Mouse (Mus musculus) lung, postnatal 0 days (tissue): ENCODE measurements around the gene Rnf39. TPM values are rescaled to one million over a fixed set of nuclear protein-coding genes. Genes with fewer than 3 reads are reported as not detected.

ENCODE experiments used
- ATAC-seq: fragments of 200-750 bp; cut with Nextera tagmentation; 2 replicates; pipeline ENCODE4 v1.8.0; 2017; ENCODE audit warnings: moderate library complexity
- DNase-seq: peaks from one replicate; pipeline ENCODE4 v3.0.0-alpha.2; 2016; ENCODE audit warnings: low spot score
- H3K27ac ChIP-seq: fragments of 300-500 bp; sonication (generic); 2 replicates; pipeline ENCODE4 v1.5.1; 2014; ENCODE audit warnings: antibody characterized with exemption, mild to moderate bottlenecking, low read length, mixed read lengths
- H3K27me3 ChIP-seq: fragments of 300-500 bp; sonication (generic); replicated peaks from 2 replicates; pipeline ENCODE4 v1.6.1; 2014; ENCODE audit warnings: low read length, mixed read lengths; ENCODE audit not compliant: insufficient read depth
- H3K36me3 ChIP-seq: fragments of 300-500 bp; sonication (generic); 2 replicates; pipeline ENCODE4 v1.6.1; 2014; ENCODE audit warnings: low read length, mixed read lengths; ENCODE audit not compliant: insufficient read depth
- H3K4me1 ChIP-seq: fragments of 300-500 bp; sonication (generic); 2 replicates; pipeline ENCODE4 v1.6.1; 2014; ENCODE audit warnings: antibody characterized with exemption, low read depth, low read length, mixed read lengths; ENCODE audit not compliant: insufficient read depth
- H3K4me2 ChIP-seq: fragments of 300-500 bp; sonication (generic); replicated peaks from 2 replicates; pipeline ENCODE4 v1.6.1; 2014; ENCODE audit warnings: low read depth, mild to moderate bottlenecking, low read length, moderate library complexity, mixed read lengths
- H3K4me3 ChIP-seq: fragments of 300-500 bp; sonication (generic); 2 replicates; pipeline ENCODE4 v1.5.1; 2014; ENCODE audit warnings: low read depth, low read length
- H3K9ac ChIP-seq: fragments of 300-500 bp; sonication (generic); replicated peaks from 2 replicates; pipeline ENCODE4 v1.6.1; 2014; ENCODE audit warnings: low read depth, mild to moderate bottlenecking
- H3K9me3 ChIP-seq: fragments of 300-500 bp; sonication (generic); 2 replicates; pipeline ENCODE4 v1.6.1; 2016; ENCODE audit warnings: low read length, mixed read lengths
- CTCF ChIP-seq: IDR thresholded peaks from 2 replicates; pipeline ENCODE4 v1.5.1; 2016; ENCODE audit warnings: antibody characterized with exemption, mild to moderate bottlenecking
- EP300 ChIP-seq: IDR thresholded peaks from 2 replicates; pipeline ENCODE4 v1.6.1; 2016; ENCODE audit warnings: antibody characterized with exemption, mild to moderate bottlenecking, control low read depth
- WGBS: fragments of 180-500 bp; shearing (Covaris S2); extraction: QIAGEN DNeasy Blood & Tissue Kit; methylation state at CpG from one replicate; pipeline ENCODE4 v1.1.7; 2014; 5-methylcytosine and 5-hydroxymethylcytosine counted together
- polyA plus RNA-seq: library from polyadenylated mRNA; unstranded; fragments of >200 nt; fragmentation: Nextera tagmentation; extraction: Ambion mirVana; gene quantifications from 2 replicates; pipeline ENCODE4 v1.2.1, GENCODE M21; 2015

Gene Rnf39
- polyA plus RNA-seq, 1 experiment from 2014 or later = 13.5 TPM

DNA sequence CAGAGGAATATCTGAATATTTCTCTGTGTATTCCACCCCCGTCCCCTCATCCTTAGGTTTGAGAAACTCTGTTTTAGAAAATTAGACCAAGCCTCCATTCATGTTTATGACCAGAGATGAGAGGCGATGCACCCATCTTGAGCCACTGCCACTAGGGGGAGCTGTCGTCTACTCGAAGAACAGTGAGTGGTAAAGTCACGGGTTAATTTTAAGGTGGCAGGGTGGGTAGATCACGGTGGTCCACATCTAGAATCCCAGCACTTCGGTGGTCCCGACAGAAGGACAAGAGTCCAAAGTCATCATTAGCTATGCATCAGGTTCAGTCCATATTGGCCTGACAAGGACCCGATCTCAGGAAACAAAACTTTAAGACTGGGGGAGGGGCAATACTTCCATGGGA is 27.6 kb upstream of the Rnf39 start:
- Histone ChIP-seq H3K27me3 (no peaks in the 10 kb centered on the region), H3K4me2 (no peak overlapping the region), H3K4me1 (no peaks in the 10 kb centered on the region), H3K4me3 (no peak overlapping the region), H3K36me3 (no peaks in the 10 kb centered on the region), H3K9ac (no peak overlapping the region), H3K27ac (no peak overlapping the region), H3K9me3 (no peaks in the 10 kb centered on the region)
- peak; percentile 61 for DNase-seq
- no peak for ATAC-seq
- 12% methylated on average over 9 of the region's 9 CpGs for WGBS
- peak; percentile 90 for TF ChIP-seq CTCF
- no peak for TF ChIP-seq EP300

DNA sequence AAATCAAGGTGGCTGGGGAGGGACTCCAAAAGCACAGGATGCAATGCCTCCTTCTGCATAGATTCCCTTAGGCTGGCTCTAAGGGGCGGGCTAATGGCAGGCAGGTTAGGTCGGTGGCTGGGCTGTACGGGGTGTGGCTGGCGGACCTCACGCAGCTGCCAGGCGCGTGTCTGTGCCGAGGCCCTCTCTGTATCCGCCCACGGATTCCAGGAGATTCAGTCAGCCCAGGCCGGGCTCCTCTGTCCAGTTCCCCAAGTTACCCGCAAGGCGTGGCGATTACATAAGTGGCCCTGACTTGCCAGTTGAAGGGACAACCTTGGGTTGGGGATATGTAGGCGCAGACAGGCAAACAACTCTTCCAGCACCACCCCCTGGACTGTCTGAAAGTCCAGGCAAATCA is 22.5 kb upstream of the Rnf39 start:
- Histone ChIP-seq H3K4me1 (no peaks in the 10 kb centered on the region), H3K9ac (no peak overlapping the region), H3K27ac (no peak overlapping the region), H3K4me3 (no peak overlapping the region), H3K27me3 (no peaks in the 10 kb centered on the region), H3K4me2 (no peak overlapping the region), H3K9me3 (no peaks in the 10 kb centered on the region), H3K36me3 (no peaks in the 10 kb centered on the region)
- TF ChIP-seq CTCF (no peak), EP300 (no peak)
- ATAC-seq (peak; percentile 86), DNase-seq (peak; percentile 65)
- 37% methylated on average over 15 of the region's 15 CpGs for WGBS

DNA sequence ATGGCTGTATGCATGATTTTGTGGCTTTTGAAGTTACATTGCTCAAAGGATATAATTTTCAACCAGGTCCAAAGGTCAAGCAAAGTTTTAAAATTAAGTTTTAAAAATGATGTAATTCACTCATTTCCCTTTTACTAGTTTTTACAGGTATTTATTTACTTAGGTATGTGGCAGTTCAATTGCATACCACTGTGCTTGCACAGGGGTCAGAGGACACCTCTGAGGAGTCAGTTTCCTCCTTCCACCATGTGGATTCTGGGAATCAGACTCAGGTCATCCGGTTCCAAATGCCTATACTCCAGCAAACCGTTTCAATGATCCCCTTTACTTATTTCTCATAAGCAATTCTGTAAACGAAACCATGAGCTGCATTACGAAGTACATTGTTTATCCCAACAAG is 20.0 kb upstream of the Rnf39 start:
- H3K4me2 ChIP-seq = no peak overlapping the region
- no peaks in the 10 kb centered on the region for H3K4me1 ChIP-seq
- no peak overlapping the region for H3K4me3 ChIP-seq
- no peaks in the 10 kb centered on the region for H3K9me3 ChIP-seq
- ATAC-seq = no peak
- H3K36me3 ChIP-seq = no peaks in the 10 kb centered on the region
- no peak for DNase-seq
- TF ChIP-seq EP300 (no peak), CTCF (no peak)
- H3K27ac ChIP-seq = no peak overlapping the region
- no peak overlapping the region for H3K9ac ChIP-seq
- WGBS = 70% methylated on average over 4 of the region's 4 CpGs
- H3K27me3 ChIP-seq = no peaks in the 10 kb centered on the region

DNA sequence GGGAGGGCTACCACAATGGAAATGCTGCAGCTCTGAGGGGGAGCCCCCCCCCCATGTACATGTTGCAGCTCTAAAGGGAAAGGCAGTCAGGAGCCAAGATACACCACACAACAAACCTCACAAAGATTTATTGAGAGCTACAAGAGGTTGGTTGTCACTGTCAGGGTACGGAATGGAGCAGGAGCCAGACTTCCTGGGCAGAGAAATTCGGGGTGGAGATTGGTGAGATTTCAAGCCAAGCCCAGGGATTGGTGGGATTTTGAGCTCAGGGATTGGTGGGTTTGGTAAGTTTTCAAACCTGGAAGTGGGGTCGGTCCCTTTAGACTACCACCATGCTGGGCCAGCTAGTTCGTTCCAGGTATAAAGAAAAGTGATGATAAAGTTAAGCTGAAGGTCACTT is 19.2 kb upstream of the Rnf39 start:
- Histone ChIP-seq H3K9ac (no peak overlapping the region), H3K4me3 (no peak overlapping the region), H3K4me2 (no peak overlapping the region), H3K27me3 (no peaks in the 10 kb centered on the region), H3K27ac (no peak overlapping the region), H3K36me3 (no peaks in the 10 kb centered on the region), H3K9me3 (no peaks in the 10 kb centered on the region), H3K4me1 (no peaks in the 10 kb centered on the region)
- no peak for ATAC-seq
- TF ChIP-seq CTCF (no peak), EP300 (no peak)
- no peak for DNase-seq
- 53% methylated on average over 4 of the region's 4 CpGs for WGBS

DNA sequence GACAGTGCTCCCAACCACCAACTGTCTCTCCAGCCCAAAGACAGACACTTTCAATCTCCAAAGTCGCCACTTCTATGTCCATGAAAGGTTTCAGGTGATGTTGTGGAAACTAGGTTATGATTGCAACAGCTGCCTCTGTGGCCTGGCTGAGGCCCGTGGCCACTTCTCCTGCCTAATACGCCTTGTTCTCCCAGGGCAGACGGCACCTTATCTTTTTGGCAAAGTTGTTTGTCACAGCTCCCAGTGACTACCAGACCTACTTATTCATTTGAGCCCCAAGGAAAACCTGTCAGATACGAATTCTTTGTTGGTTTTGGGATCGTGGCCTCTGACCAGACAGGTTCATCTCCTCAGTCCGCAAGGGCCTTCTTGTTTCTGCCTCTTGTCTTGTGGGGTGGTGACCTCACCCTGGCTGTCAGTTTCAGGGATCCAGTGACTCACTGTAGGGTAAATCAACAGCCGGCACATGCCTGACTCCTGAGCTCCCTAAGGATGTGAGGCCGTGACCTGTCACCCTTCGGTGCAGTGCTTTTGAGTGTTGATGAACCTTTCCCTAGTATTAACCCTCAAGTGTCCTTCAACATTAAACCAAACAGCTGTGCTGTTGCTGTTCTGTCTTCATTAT is 15.1 kb upstream of the Rnf39 start:
- DNase-seq = no peak
- TF ChIP-seq EP300 (no peak), CTCF (no peak)
- H3K9ac ChIP-seq = no peak overlapping the region
- H3K27ac ChIP-seq = no peak overlapping the region
- H3K36me3 ChIP-seq = no peaks in the 10 kb centered on the region
- H3K4me2 ChIP-seq = no peak overlapping the region
- no peaks in the 10 kb centered on the region for H3K27me3 ChIP-seq
- H3K4me3 ChIP-seq = no peak overlapping the region
- no peaks in the 10 kb centered on the region for H3K9me3 ChIP-seq
- 27% methylated on average over 10 of the region's 10 CpGs for WGBS
- peaks cover 7% of the 10 kb centered on the region; the same call in 1 of the 2 replicates for H3K4me1 ChIP-seq
- no peak for ATAC-seq

DNA sequence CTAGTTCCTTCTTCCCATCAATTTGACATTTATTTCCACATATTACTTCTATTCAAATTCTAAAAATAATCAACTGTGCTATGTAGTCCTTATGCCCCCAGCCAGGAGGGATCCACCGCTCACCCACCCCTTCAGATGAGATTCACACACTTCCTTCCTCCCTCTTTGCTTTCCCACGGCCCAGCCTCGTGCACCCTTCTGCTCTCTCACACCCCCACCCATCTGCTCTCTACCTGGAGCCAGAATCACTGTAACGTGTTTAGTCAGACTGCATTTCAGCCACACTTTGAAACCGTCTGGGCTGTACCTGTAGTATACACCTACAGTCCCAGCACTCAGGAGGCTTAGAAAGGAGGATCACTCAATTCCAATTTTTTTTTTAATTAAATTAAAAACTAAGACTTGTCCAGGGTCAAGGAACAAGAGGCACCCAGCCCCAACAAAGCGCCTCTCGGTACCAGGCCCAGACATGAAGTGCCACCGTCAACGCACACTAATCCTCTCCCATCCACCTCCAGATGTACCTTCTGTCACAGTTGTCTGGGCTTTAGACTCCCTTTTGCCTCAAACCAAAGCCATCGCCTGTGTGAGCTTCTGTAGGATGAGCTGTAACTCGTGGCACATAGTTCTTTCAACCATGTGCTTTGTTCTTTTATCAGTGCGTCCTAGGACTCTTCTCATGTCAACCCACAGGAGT is 13.3 kb upstream of the Rnf39 start:
- Histone ChIP-seq H3K4me1 (peaks cover 7% of the 10 kb centered on the region; the same call in 1 of the 2 replicates), H3K27me3 (no peaks in the 10 kb centered on the region), H3K4me3 (no peak overlapping the region), H3K4me2 (no peak overlapping the region), H3K9ac (no peak overlapping the region), H3K9me3 (no peaks in the 10 kb centered on the region), H3K36me3 (no peaks in the 10 kb centered on the region), H3K27ac (no peak overlapping the region)
- DNase-seq (no peak), ATAC-seq (no peak)
- no peak for TF ChIP-seq CTCF
- TF ChIP-seq EP300 = no peak
- 64% methylated on average over 12 of the region's 12 CpGs for WGBS
